8 mouse cellular contexts compared by ENCODE assay signal in the genomic region with DNA sequence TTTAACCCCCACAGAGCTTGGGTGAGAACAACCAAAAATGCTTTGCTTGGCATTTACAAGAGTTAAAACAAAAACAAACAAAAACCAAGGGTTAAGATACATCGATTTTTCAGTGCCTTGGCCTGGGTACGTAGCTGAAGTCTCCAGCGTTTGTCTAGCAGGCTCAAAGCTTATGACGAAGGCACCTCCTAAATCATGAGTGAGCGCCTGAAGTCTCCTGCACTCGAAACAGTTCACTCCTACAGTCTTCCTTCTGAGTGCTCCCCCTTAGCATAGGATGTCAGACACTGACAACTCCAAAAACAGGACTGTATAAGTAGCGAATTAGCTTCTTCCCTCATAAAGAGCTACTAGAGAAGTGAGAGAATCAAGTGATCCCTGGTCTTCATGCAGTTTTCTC. TPM values are rescaled to one million over a fixed set of nuclear protein-coding genes. Genes with fewer than 3 reads are reported as not detected.
A peak's percentile ranks its signal among the peaks of the same experiment; 100 is the strongest.
DNase-seq lines count a peak whose midpoint lies in the region; ATAC-seq and TF ChIP-seq lines count a peak whose summit lies in the region.

No protein-coding gene starts in this region.

- no peak overlapping the region for H3K27ac ChIP-seq in CH12.LX (ENCODE audit: insufficient read depth, low read depth)
- H3K27ac ChIP-seq in forebrain, embryonic 12.5 days: peak overlapping the region; percentile 97
- peak overlapping the region; percentile 93; the same call in 1 of the 2 replicates for H3K27ac ChIP-seq in liver, embryonic 12.5 days

- peaks cover 19% of the 10 kb centered on the region for H3K4me1 ChIP-seq in erythroblast, embryonic 14.5 days (ENCODE audit: control insufficient read depth)
- peaks cover 3 to 9% of the 10 kb centered on the region in 2 experiments; a peak in 3 of 4 replicates for H3K4me1 ChIP-seq in CH12.LX (ENCODE audit: control insufficient read depth in 1 of 2, insufficient read depth in 2 of 2)
- peaks cover 20% of the 10 kb centered on the region for H3K4me1 ChIP-seq in forebrain, embryonic 12.5 days
- H3K4me1 ChIP-seq in liver, embryonic 12.5 days: peaks cover 20% of the 10 kb centered on the region

- H3K4me3 ChIP-seq in erythroblast, embryonic 14.5 days (replicated peaks): peak overlapping the region; percentile 69
- peak overlapping the region in 2 of 3 experiments; percentile 67 to 97 for H3K4me3 ChIP-seq in CH12.LX (replicated peaks in 1 of 3; ENCODE audit: low read depth in 2 of 3, low read length in 2 of 3, poor library complexity in 1 of 3)
- H3K4me3 ChIP-seq in forebrain, embryonic 12.5 days (replicated peaks): peak overlapping the region; percentile 82
- H3K4me3 ChIP-seq in liver, embryonic 12.5 days: peak overlapping the region; percentile 82

- no peaks in the 10 kb centered on the region for H3K36me3 ChIP-seq in erythroblast, embryonic 14.5 days (ENCODE audit: control insufficient read depth)
- no peaks in the 10 kb centered on the region for H3K36me3 ChIP-seq in CH12.LX (replicated peaks in 1 of 2; ENCODE audit: control insufficient read depth in 1 of 2, insufficient read depth in 1 of 2, low read length in 1 of 2)
- no peaks in the 10 kb centered on the region; the same call in 1 of the 2 replicates for H3K36me3 ChIP-seq in forebrain, embryonic 12.5 days (replicated peaks)
- no peaks in the 10 kb centered on the region for H3K36me3 ChIP-seq in liver, embryonic 12.5 days

- TF ChIP-seq RAD21 in CH12.LX (IDR thresholded peaks at IDR 0.05; ENCODE audit: low read depth, low read length): no peak

- 44% methylated on average over 7 of the region's 7 CpGs for WGBS in forebrain, embryonic 12.5 days
- WGBS in liver, embryonic 12.5 days (ENCODE audit: insufficient replicate concordance): 45% methylated on average over 7 of the region's 7 CpGs

- DNase-seq in CH12.LX (ENCODE audit: extremely low read depth): peak; percentile 4
- no peak for DNase-seq in retina, embryonic 14.5 days (ENCODE audit: low spot score)
- no peak for DNase-seq in left cerebral cortex, adult 8-10 months (ENCODE audit: low spot score in 2 of 2)
- DNase-seq in lung, postnatal 4 days: no peak

- no peak for TF ChIP-seq CTCF in CH12.LX (conservative IDR thresholded peaks at IDR 0.05 in 1 of 2, IDR thresholded peaks at IDR 0.05 in 1 of 2; ENCODE audit: low read depth in 2 of 2, low read length in 2 of 2)

- dilution Hi-C loops in CH12.LX (cut with MboI; ENCODE audit: extremely low pct_ligation_motif_present, extremely low pct_unique_long_range_greater_than_20kb, low sequenced_read_pairs): no loop called here

- in situ Hi-C loops in CH12.LX (cut with MboI; ENCODE audit: low pct_ligation_motif_present, low pct_unique_long_range_greater_than_20kb, low sequenced_read_pairs): no loop called here

- no peak for TF ChIP-seq POLR2A in CH12.LX (IDR thresholded peaks at IDR 0.05; ENCODE audit: low read depth, low read length)

- no peaks in the 10 kb centered on the region for H3K9me3 ChIP-seq in erythroblast, embryonic 14.5 days (ENCODE audit: control insufficient read depth, low read length)
- H3K9me3 ChIP-seq in CH12.LX (replicated peaks; ENCODE audit: low read length): peaks cover 5% of the 10 kb centered on the region
- H3K9me3 ChIP-seq in forebrain, embryonic 12.5 days: no peaks in the 10 kb centered on the region; the same call in none of the 2 replicates
- peaks cover 1% of the 10 kb centered on the region; the same call in 1 of the 2 replicates for H3K9me3 ChIP-seq in liver, embryonic 12.5 days (replicated peaks)

- peak overlapping the region; percentile 8; the same call in 1 of the 2 replicates for H3K9ac ChIP-seq in CH12.LX (ENCODE audit: insufficient read depth, low read depth)
- peak overlapping the region; percentile 59; the same call in 1 of the 2 replicates for H3K9ac ChIP-seq in forebrain, embryonic 12.5 days
- peak overlapping the region; percentile 73 for H3K9ac ChIP-seq in liver, embryonic 12.5 days

- H3K79me2 ChIP-seq in CH12.LX (replicated peaks; ENCODE audit: control insufficient read depth, extremely low read depth, insufficient read depth, poor library complexity, severe bottlenecking): no peaks in the 10 kb centered on the region

- H3K4me2 ChIP-seq in CH12.LX (ENCODE audit: insufficient read depth, low read depth, poor library complexity, severe bottlenecking): peak overlapping the region; percentile 46; the same call in 1 of the 2 replicates
- H3K4me2 ChIP-seq in forebrain, embryonic 12.5 days: peak overlapping the region; percentile 87
- peak overlapping the region; percentile 97 for H3K4me2 ChIP-seq in liver, embryonic 12.5 days

- no peak for TF ChIP-seq EP300 in CH12.LX (IDR thresholded peaks at IDR 0.05; ENCODE audit: low read length)

- ATAC-seq in erythroblast, adult 5-6 weeks (replicated peaks; ENCODE audit: low FRiP score, poor library complexity, severe bottlenecking): no peak
- no peak for ATAC-seq in forebrain, embryonic 12.5 days (ENCODE audit: low FRiP score)
- ATAC-seq in liver, embryonic 12.5 days: no peak

- peaks cover 41% of the 10 kb centered on the region for H3K27me3 ChIP-seq in erythroblast, embryonic 14.5 days (ENCODE audit: control insufficient read depth)
- H3K27me3 ChIP-seq in CH12.LX (replicated peaks): peaks cover 56% of the 10 kb centered on the region
- peaks cover 33% of the 10 kb centered on the region; the same call in 1 of the 2 replicates for H3K27me3 ChIP-seq in forebrain, embryonic 12.5 days
- H3K27me3 ChIP-seq in liver, embryonic 12.5 days (replicated peaks): peaks cover 33% of the 10 kb centered on the region

TF ChIP-seq in CH12.LX, 34 proteins besides CTCF, POLR2A, EP300 and RAD21:
- no peak for TF ChIP-seq UBTF (IDR thresholded peaks at IDR 0.05; ENCODE audit: low read depth, low read length)
- no peak for TF ChIP-seq NELFE (IDR thresholded peaks at IDR 0.05; ENCODE audit: low read depth, low read length)
- no peak for TF ChIP-seq USF1 (IDR thresholded peaks at IDR 0.05; ENCODE audit: low read depth, low read length)
- TF ChIP-seq USF2 (conservative IDR thresholded peaks at IDR 0.05; ENCODE audit: low read depth, low read length): no peak
- TF ChIP-seq ZKSCAN1 (IDR thresholded peaks at IDR 0.05; ENCODE audit: borderline replicate concordance, low read depth, low read length): no peak
- no peak for TF ChIP-seq MAZ (IDR thresholded peaks at IDR 0.05; ENCODE audit: low read depth, low read length)
- TF ChIP-seq CHD2 (IDR thresholded peaks at IDR 0.05; ENCODE audit: low read length): no peak
- TF ChIP-seq GABPA (IDR thresholded peaks at IDR 0.05; ENCODE audit: insufficient replicate concordance, low read depth, low read length): no peak
- TF ChIP-seq SMC3 (IDR thresholded peaks at IDR 0.05; ENCODE audit: low read depth, low read length): no peak
- TF ChIP-seq BHLHE40 (IDR thresholded peaks at IDR 0.05; ENCODE audit: low read depth, low read length): no peak
- TF ChIP-seq E2F4 (IDR thresholded peaks at IDR 0.05; ENCODE audit: insufficient replicate concordance, low read depth, low read length): no peak
- no peak for TF ChIP-seq JUN (IDR thresholded peaks at IDR 0.05; ENCODE audit: insufficient read depth, low read depth, low read length)
- no peak for TF ChIP-seq MEF2A (IDR thresholded peaks at IDR 0.05; ENCODE audit: borderline replicate concordance, low read depth, low read length)
- no peak for TF ChIP-seq ZMIZ1 (IDR thresholded peaks at IDR 0.05; ENCODE audit: low read depth, low read length)
- TF ChIP-seq NRF1 (IDR thresholded peaks at IDR 0.05; ENCODE audit: low read depth, low read length): no peak
- no peak for TF ChIP-seq KAT2A (IDR thresholded peaks at IDR 0.05; ENCODE audit: insufficient replicate concordance, low read length)
- TF ChIP-seq TCF12 (IDR thresholded peaks at IDR 0.05; ENCODE audit: low read depth, low read length): no peak
- no peak for TF ChIP-seq TBP (conservative IDR thresholded peaks at IDR 0.05; ENCODE audit: low read depth, low read length)
- no peak for TF ChIP-seq HCFC1 (IDR thresholded peaks at IDR 0.05; ENCODE audit: low read depth, low read length)

RNA-seq across cellular contexts. Expression of gene Ppp2r5c, which starts 1.1 kb away (rescaled TPM):
- 1.6 and 1.7 TPM in 2 replicates for polyA plus RNA-seq in erythroblast, embryonic 14.5 days (2012)
- 41.1 and 42.6 TPM in 2 replicates for total RNA-seq in erythroblast, adult 5-6 weeks (2015; ENCODE audit: low replicate concordance)
- total RNA-seq in erythroblast, adult 5-6 weeks (2017; ENCODE audit: low replicate concordance): 60.8 and 61.2 TPM in 2 replicates
- 67.2 and 71.6 TPM in 2 replicates for total RNA-seq in CH12.LX (2012; rRNA removed)
- total RNA-seq in CH12.LX (2014; rRNA removed): 111 and 122 TPM in 2 replicates
- polyA plus RNA-seq in CH12.LX (2012; ENCODE audit: insufficient read length, low read depth): 78.5 and 97.7 TPM in 2 replicates
- 152 and 157 TPM in 2 replicates for polyA plus RNA-seq in forebrain, embryonic 12.5 days (2016; fragmentation: Nextera tagmentation; extraction: Ambion mirVana)
- polyA plus RNA-seq in liver, embryonic 12.5 days (2016; fragmentation: Nextera tagmentation; extraction: Ambion mirVana): 103 and 105 TPM in 2 replicates
- total RNA-seq in left cerebral cortex, adult 8-10 months (2022): 100 to 1,000 TPM; 247 to 274 (median 263) TPM

Comparison
In these comparisons a context has a peak if more than half of its experiments do, and no peak if none do; other contexts are left out.
1. H3K4me2 ChIP-seq: peak in every context shown above with its lines; median percentile 97 in liver, embryonic 12.5 days; 87 in forebrain, embryonic 12.5 days; 46 in CH12.LX.
2. H3K9ac ChIP-seq: peak in every context shown above with its lines; median percentile 73 in liver, embryonic 12.5 days; 59 in forebrain, embryonic 12.5 days; 8 in CH12.LX.
3. RNA of gene Ppp2r5c, which starts 1.1 kb away (polyA plus RNA-seq): 152 to 157 TPM in forebrain, embryonic 12.5 days, 103 to 105 TPM in liver, embryonic 12.5 days and 78.5 to 97.7 TPM in CH12.LX; 1.6 to 1.7 TPM in erythroblast, embryonic 14.5 days; every median in the first group is over 10 times any median in the second.
4. Peak in every context shown above with its lines, with median percentiles within 50 percentile points of each other: H3K4me3 ChIP-seq.